Mouse (Mus musculus) hindbrain, embryonic 13.5 days (tissue): Measurements from ENCODE around the gene Ccdc60. TPM values are rescaled to one million over a fixed set of nuclear protein-coding genes. Genes with fewer than 3 reads are reported as not detected.

ENCODE experiments used
- ATAC-seq: fragments of 200-750 bp; cut with Nextera tagmentation; 2 replicates; pipeline ENCODE4 v1.8.0; 2017; ENCODE audit warnings: moderate TSS enrichment; ENCODE audit not compliant: low FRiP score
- H3K27ac ChIP-seq: fragments of 300-500 bp; sonication (generic); 2 replicates; pipeline ENCODE4 v1.5.1; 2015; ENCODE audit warnings: inconsistent platforms, mild to moderate bottlenecking, moderate library complexity
- H3K27me3 ChIP-seq: fragments of 300-500 bp; sonication (generic); 2 replicates; pipeline ENCODE4 v1.6.1; 2015; ENCODE audit warnings: mild to moderate bottlenecking, inconsistent platforms
- H3K36me3 ChIP-seq: fragments of 300-500 bp; sonication (generic); 2 replicates; pipeline ENCODE4 v1.6.1; 2015; ENCODE audit warnings: mild to moderate bottlenecking, inconsistent platforms
- H3K4me1 ChIP-seq: fragments of 300-500 bp; sonication (generic); replicated peaks from 2 replicates; pipeline ENCODE4 v1.6.1; 2015; ENCODE audit warnings: inconsistent platforms
- H3K4me2 ChIP-seq: fragments of 300-500 bp; sonication (generic); 2 replicates; pipeline ENCODE4 v1.6.1; 2015; ENCODE audit warnings: inconsistent platforms, mild to moderate bottlenecking, moderate library complexity
- H3K4me3 ChIP-seq: fragments of 300-500 bp; sonication (generic); 2 replicates; pipeline ENCODE4 v1.5.1; 2015; ENCODE audit warnings: mild to moderate bottlenecking, inconsistent platforms
- H3K9ac ChIP-seq: fragments of 300-500 bp; sonication (generic); 2 replicates; pipeline ENCODE4 v1.6.1; 2015; ENCODE audit warnings: mild to moderate bottlenecking, inconsistent platforms
- H3K9me3 ChIP-seq: fragments of 300-500 bp; sonication (generic); 2 replicates; pipeline ENCODE4 v1.6.1; 2016; ENCODE audit warnings: inconsistent platforms
- WGBS: fragments of 180-500 bp; shearing (Covaris S2); methylation state at CpG from one replicate; pipeline ENCODE4 v1.1.7; 2015; 5-methylcytosine and 5-hydroxymethylcytosine counted together
- polyA plus RNA-seq: library from polyadenylated mRNA; unstranded; fragments of >200 nt; fragmentation: Nextera tagmentation; extraction: Ambion mirVana; gene quantifications from 2 replicates; pipeline ENCODE4 v1.2.1, GENCODE M21; 2015

The Ccdc60 gene
- polyA plus RNA-seq, 1 experiment from 2014 or later, result 2.6 TPM

DNA sequence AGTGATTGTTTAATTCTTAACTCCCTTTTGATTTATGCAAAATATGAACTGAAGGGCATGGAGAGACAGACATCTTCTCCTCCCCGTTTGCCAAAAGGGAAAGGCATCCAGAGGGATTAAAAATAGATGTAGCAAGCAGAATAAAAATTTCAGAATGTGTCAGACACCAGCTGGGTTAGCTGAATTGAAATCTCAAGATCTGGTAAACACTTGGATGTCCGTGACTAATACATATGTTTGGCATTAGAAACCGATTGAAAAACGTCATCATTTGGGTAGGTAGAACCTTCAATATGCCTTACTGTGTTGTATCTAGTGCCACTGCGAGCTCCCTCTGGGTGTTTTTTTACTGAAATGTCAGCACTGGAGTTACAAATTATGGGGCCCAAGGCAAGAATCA, 4.7 kb upstream of the Ccdc60 start:
- Histone ChIP-seq H3K27me3 (no peaks in the 10 kb centered on the region), H3K9me3 (peaks cover 4% of the 10 kb centered on the region), H3K36me3 (no peaks in the 10 kb centered on the region), H3K9ac (no peak overlapping the region), H3K4me1 (peaks cover 22% of the 10 kb centered on the region), H3K4me2 (no peak overlapping the region), H3K27ac (no peak overlapping the region), H3K4me3 (no peak overlapping the region)
- no peak for ATAC-seq
- 85% methylated on average over 5 of the region's 5 CpGs for WGBS

DNA sequence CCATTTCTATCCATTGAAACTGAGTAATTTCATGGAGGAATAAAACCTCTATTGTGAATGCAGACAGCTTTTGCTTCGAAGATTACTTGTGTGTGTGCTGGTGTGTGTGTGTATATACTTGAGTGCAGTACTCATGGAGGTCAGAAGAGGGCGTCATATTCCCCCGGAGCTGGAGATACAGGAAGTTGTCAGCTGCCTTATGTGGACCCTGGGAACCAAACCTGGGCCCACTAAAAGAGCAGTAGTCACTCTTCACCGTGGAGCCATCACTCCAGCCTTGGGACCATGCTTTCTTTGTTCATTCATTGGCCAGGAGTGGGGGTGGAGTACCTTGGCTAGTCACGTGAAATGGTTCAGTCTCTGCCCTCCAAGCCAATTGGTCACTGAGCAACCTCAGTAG, 1.8 kb upstream of the Ccdc60 start:
- Histone ChIP-seq H3K36me3 (no peaks in the 10 kb centered on the region), H3K27me3 (no peaks in the 10 kb centered on the region), H3K4me3 (no peak overlapping the region), H3K9ac (no peak overlapping the region), H3K4me2 (no peak overlapping the region), H3K27ac (no peak overlapping the region; the same call in 1 of the 2 replicates), H3K9me3 (no peaks in the 10 kb centered on the region), H3K4me1 (peaks cover 32% of the 10 kb centered on the region)
- ATAC-seq, result no peak
- WGBS, result 84% methylated on average over 5 of the region's 5 CpGs

DNA sequence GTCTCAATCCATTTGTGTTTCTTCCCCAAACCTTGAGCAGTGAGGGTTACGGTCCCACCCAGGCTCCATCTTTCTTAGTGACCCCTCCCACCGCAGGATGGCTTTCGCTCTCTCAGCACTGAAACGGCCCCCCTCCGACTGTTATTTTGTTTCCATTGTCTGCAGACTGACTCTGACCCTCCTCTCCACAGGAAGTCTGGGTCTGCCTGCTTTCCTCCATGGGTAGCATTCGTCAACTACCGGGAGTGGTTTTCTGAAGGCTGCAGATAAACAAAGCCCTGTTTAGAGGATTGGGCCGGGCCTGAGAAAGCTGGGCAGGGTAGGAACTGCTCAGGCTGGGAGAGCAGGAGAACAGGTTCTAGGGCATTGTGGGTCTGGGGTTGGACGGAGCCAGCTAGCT, 1.1 kb upstream of the Ccdc60 start:
- H3K9ac ChIP-seq, result peak overlapping the region; percentile 46; the same call in 1 of the 2 replicates
- no peaks in the 10 kb centered on the region for H3K9me3 ChIP-seq
- peaks cover 37% of the 10 kb centered on the region for H3K4me1 ChIP-seq
- 0 out of 2 replicates have a peak overlapping the region, but pooled peaks have one; percentile 7 for H3K4me3 ChIP-seq
- WGBS, result 3% methylated on average over 9 of the region's 9 CpGs
- no peaks in the 10 kb centered on the region for H3K27me3 ChIP-seq
- peak; percentile 71 for ATAC-seq
- no peaks in the 10 kb centered on the region for H3K36me3 ChIP-seq
- H3K27ac ChIP-seq, result peak overlapping the region; percentile 65
- H3K4me2 ChIP-seq, result peak overlapping the region; percentile 40

DNA sequence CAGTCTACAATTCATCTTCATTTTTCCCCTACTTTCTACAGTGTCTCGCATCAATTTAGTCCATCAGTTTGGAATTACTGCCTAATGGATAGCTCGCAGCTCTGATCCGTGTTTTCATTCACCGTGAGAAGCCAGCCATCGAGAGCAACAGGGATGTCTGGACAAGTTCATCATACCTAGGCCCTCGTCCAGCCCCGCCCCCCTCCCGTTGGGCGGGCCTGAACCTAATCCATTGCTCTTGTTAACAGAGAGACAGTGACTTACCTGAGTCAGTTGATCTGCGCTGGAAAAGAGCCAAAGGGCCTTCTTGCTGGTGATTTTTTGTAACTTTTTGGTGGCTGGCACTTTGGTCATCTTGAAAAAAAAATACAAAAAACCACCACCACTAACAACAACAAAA, 602 bp downstream of the Ccdc60 start:
- Histone ChIP-seq H3K36me3 (no peaks in the 10 kb centered on the region), H3K27ac (no peak overlapping the region), H3K9ac (no peak overlapping the region), H3K4me2 (peak overlapping the region; percentile 40), H3K27me3 (no peaks in the 10 kb centered on the region), H3K4me3 (no peak overlapping the region), H3K4me1 (peaks cover 49% of the 10 kb centered on the region), H3K9me3 (no peaks in the 10 kb centered on the region)
- no peak for ATAC-seq
- 42% methylated on average over 10 of the region's 10 CpGs for WGBS

DNA sequence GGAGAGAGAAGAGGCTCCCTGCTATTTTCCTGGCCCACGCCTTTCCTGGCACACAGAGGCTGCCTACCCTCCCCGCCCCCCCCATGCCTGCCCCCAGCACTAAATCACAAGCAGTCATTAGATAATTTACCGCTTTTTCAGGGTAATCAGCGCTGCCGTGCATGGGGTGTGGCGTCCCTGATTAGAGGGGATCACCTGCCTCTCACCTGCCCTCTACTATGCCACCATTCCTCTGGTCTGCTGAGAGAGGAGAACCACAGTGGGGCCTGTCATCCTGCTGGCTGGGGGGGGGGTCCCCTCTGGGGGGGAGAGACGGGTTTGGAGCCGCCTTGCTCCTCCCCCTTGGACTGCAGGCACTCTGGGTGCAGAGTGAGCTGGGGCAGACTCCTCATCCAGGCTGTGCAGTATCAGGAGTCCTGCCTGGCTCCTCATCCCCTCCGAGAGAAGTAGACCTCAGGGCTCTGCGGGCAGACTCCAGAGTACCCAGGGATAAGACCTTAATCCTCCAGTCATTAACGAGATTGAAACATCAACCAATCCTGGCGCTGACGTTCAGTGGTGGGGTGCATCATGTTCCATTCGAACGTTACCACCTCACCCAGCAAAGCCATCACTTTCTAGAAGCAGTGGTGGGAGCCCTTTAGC, 3.1 kb downstream of the Ccdc60 start:
- ATAC-seq, result no peak
- Histone ChIP-seq H3K4me3 (no peak overlapping the region), H3K36me3 (no peaks in the 10 kb centered on the region), H3K27me3 (no peaks in the 10 kb centered on the region), H3K4me1 (peaks cover 44% of the 10 kb centered on the region), H3K4me2 (peak overlapping the region; percentile 23; the same call in 1 of the 2 replicates), H3K9me3 (no peaks in the 10 kb centered on the region), H3K9ac (no peak overlapping the region), H3K27ac (no peak overlapping the region)
- 41% methylated on average over 15 of the region's 15 CpGs for WGBS

DNA sequence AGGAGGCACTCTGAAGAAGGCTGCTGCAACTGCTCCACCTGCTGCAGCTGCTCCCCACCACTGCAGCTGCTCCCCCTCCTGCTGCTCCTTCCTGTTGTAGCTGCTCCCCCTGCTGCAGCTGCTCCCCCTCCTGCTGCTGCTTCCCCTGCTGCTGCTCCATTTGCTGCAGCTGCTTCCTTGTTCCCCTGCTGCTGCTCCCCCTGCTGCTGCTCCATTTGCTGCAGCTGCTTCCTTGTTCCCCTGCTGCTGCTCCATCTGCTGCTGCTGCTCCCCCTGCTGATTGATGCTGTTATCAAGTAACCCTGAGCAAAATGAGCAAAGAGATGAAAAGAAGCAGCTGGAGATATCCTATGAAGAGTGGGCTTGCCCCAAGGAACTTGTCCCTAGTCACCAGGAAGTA, 8.3 kb downstream of the Ccdc60 start:
- H3K4me1 ChIP-seq, result peaks cover 30% of the 10 kb centered on the region
- no peaks in the 10 kb centered on the region for H3K36me3 ChIP-seq
- no peak for ATAC-seq
- no peaks in the 10 kb centered on the region for H3K9me3 ChIP-seq
- H3K4me3 ChIP-seq, result no peak overlapping the region
- H3K4me2 ChIP-seq, result no peak overlapping the region
- H3K27me3 ChIP-seq, result no peaks in the 10 kb centered on the region
- no peak overlapping the region for H3K9ac ChIP-seq
- H3K27ac ChIP-seq, result 0 out of 2 replicates have a peak overlapping the region, but pooled peaks have one; percentile 18

DNA sequence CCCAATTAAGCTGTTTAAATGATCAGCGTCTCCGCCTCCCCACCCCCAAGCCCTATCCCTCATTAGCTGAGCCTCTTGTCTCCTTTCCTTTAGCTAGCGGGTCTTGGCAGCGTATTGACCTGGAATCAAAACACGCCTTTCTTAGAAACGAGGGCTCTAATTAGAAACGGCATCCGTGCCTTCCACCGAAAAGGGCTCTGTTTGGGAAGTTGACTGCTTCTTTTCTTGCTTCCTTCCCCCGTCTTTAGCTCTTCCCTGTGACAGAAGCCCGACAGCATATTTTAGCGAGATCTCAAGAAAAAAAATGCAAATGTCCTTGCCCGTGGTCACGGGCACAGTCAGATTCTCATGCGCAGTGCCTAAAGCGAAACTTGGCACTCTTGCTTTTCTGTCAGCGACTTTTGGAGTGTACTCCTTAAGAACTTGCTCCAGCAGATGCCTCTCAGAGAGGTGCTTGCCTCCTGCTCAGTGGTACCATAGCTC, 10.3 kb downstream of the Ccdc60 start:
- 66% methylated on average over 17 of the region's 17 CpGs for WGBS
- Histone ChIP-seq H3K9me3 (no peaks in the 10 kb centered on the region), H3K9ac (no peak overlapping the region), H3K27ac (no peak overlapping the region), H3K36me3 (no peaks in the 10 kb centered on the region), H3K4me1 (peaks cover 33% of the 10 kb centered on the region), H3K4me3 (no peak overlapping the region), H3K27me3 (no peaks in the 10 kb centered on the region), H3K4me2 (no peak overlapping the region)
- no peak for ATAC-seq

DNA sequence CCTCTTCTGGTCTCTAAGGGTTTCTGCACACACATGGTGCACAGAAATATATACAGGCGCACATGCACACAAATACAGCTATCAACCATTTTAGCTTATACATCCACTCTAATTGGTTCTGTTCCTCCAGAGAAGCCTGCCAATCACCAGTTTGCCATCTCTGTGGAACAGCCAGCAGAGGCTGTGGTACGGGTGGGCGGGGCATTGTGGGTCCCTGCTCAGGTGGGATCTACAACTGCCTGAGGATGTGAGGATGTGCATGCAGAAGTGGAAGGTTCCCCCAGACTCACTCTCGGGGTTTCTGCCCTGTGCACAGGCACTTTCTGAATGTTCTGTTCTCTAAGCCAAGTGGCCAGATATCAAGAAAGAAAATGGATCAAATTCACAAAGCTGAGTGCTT, 10.8 kb downstream of the Ccdc60 start:
- 94% methylated on average over 4 of the region's 4 CpGs for WGBS
- Histone ChIP-seq H3K9me3 (no peaks in the 10 kb centered on the region), H3K4me2 (no peak overlapping the region), H3K27me3 (no peaks in the 10 kb centered on the region), H3K9ac (no peak overlapping the region), H3K27ac (peak overlapping the region; percentile 35; the same call in 1 of the 2 replicates), H3K4me1 (peaks cover 36% of the 10 kb centered on the region), H3K36me3 (no peaks in the 10 kb centered on the region), H3K4me3 (no peak overlapping the region)
- ATAC-seq, result no peak

DNA sequence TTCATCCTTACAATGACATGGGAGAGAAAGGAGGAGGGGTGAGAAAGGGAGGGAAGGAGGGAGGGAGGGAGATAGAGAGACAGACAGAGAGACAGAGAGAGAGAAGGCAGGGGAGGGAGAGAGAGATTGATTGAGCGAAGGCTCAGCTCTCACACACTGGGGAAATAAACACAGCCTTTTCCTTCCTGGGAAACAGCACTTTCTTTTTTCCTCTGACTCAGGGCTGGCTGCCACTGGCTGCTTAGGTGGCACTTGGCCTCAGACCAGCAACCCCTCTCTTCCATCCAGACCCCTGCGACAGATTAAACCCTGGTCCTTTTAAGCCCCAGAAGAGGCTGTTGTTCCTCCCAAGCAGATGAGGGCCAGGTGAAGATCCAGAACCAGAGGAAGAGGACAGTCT, 14.0 kb downstream of the Ccdc60 start:
- H3K27ac ChIP-seq, result peak overlapping the region; percentile 87
- 36% methylated on average over 2 of the region's 2 CpGs for WGBS
- H3K4me3 ChIP-seq, result no peak overlapping the region
- H3K9ac ChIP-seq, result no peak overlapping the region
- H3K36me3 ChIP-seq, result no peaks in the 10 kb centered on the region
- H3K9me3 ChIP-seq, result no peaks in the 10 kb centered on the region
- peaks cover 48% of the 10 kb centered on the region for H3K4me1 ChIP-seq
- ATAC-seq, result no peak
- H3K27me3 ChIP-seq, result no peaks in the 10 kb centered on the region
- no peak overlapping the region for H3K4me2 ChIP-seq

DNA sequence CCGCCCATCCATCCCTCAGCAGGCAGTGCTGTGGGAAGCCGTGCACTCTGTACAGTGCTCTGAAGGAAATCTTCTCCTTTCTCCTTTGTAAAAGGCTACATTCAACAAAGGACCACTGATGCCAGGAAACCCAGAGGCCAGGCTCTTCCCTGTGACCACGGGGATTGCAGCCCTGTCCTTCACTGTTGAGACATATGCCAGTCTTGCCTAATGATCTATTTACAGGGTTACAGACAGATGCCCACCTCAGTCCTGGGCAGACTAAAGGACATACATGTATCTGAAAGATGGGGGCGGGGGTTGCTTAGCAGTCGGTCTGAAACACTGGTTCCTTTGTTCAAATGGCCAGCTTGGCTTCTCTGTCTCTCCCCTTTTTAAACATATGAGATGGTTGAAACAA, 14.4 kb downstream of the Ccdc60 start:
- H3K9me3 ChIP-seq, result no peaks in the 10 kb centered on the region
- H3K4me3 ChIP-seq, result no peak overlapping the region
- 33% methylated on average over 5 of the region's 5 CpGs for WGBS
- H3K4me1 ChIP-seq, result peaks cover 52% of the 10 kb centered on the region
- H3K4me2 ChIP-seq, result no peak overlapping the region
- no peaks in the 10 kb centered on the region for H3K27me3 ChIP-seq
- no peak overlapping the region for H3K9ac ChIP-seq
- ATAC-seq, result peak; percentile 34; the same call in 1 of the 2 replicates
- no peaks in the 10 kb centered on the region for H3K36me3 ChIP-seq
- peak overlapping the region; percentile 87 for H3K27ac ChIP-seq

DNA sequence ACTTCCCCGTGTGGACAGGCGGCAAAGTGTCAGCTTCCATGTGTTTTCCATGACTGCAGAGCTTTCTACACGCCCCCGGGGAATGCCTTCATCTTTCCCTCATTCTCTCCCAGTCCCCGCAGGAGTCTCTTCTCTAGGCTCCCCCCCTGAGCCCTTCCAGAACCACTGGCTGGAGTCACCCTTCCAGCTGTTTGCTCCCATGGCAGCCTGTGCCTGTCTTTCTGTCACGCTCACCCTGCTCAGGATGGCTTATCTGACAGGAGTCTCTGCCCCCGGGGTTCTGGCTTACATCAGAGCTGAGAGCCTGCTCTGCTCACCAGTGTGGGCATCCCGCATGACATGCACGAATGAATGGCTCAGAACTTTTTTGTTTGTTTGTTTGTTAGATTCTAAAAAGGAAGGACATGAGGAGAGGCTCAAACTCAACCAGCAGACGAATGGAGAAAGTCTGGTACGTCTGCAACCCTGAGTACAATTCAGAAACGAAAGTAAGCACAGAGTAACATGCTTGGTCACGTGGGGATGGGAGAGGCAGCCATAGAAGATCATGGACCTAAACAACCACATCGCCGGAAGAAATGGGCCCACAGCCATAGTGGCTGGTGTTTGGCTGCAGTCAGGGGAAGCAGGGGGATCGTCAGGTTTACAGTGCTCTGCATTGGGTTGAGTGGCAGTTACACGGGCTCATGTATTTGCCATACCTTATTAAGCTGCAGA, 17.1 kb downstream of the Ccdc60 start:
- 74% methylated on average over 17 of the region's 17 CpGs for WGBS
- ATAC-seq, result no peak

DNA sequence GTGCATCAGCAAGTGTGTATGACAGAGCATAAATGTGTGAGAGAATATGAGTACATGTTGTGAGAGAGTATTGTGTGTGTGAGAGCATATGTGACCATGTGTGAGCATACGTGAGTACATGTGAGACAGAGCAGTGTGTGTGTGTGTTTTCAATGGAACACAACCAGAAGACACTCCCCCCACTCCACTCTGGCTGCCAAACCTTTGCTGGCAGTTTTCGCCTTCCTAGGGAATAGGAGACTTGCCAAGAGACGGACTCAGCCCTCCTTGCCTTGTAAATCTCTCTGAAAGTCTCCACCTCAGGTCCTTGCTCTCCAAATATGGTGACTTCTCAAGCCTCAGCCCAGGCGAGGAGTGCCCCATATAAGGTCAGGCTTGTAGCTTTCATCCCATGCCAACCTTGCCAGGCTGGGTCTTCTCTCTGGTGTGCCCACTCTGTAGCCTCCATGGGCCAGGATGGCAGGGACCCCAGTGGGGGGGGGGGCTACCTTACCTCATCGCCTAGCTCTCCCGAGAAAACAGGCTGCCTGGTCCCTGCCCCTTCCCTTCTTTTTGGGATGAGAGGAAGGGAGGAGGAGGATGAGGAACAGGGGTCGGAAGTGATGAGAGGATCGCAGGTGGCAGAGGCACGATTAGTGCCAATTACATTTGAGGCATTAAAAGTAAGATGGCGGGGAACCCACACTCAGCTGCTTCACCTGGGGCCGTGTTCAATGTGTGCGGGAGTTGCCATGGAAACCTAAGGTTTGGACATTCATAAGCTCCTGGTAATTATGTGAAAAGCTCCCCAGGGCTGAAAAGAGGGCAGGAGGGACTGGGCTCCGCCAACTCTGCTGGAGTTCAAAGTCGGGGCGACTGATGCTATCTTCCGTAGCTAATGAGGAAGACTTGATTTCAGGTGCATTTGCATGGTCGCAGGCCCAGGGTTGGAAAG, 19.3 kb downstream of the Ccdc60 start:
- no peak overlapping the region for H3K4me3 ChIP-seq
- no peaks in the 10 kb centered on the region for H3K9me3 ChIP-seq
- H3K4me2 ChIP-seq, result no peak overlapping the region
- 69% methylated on average over 17 of the region's 17 CpGs for WGBS
- no peaks in the 10 kb centered on the region for H3K36me3 ChIP-seq
- H3K27ac ChIP-seq, result no peak overlapping the region
- no peaks in the 10 kb centered on the region for H3K27me3 ChIP-seq
- H3K9ac ChIP-seq, result no peak overlapping the region
- ATAC-seq, result no peak
- H3K4me1 ChIP-seq, result peaks cover 44% of the 10 kb centered on the region

More for the DNA sequence above, 17.1 kb downstream of the Ccdc60 start:
- H3K4me1 ChIP-seq, result peaks cover 64% of the 10 kb centered on the region
- H3K36me3 ChIP-seq, result no peaks in the 10 kb centered on the region
- H3K9ac ChIP-seq, result no peak overlapping the region
- no peak overlapping the region for H3K4me2 ChIP-seq
- no peak overlapping the region for H3K4me3 ChIP-seq
- H3K27me3 ChIP-seq, result no peaks in the 10 kb centered on the region
- H3K27ac ChIP-seq, result no peak overlapping the region
- H3K9me3 ChIP-seq, result no peaks in the 10 kb centered on the region
